Comparison of ENCODE assay signal across 8 mouse cellular contexts in genomic region chr12:16532860-16533230, GRCm38 (mm10).
DNase-seq lines count a peak whose midpoint lies in the region; ATAC-seq lines count a peak whose summit lies in the region.

No protein-coding gene starts in this region.

- peaks cover 3% of the 10 kb centered on the region for H3K36me3 ChIP-seq in heart, embryonic 13.5 days
- peaks cover 13% of the 10 kb centered on the region for H3K36me3 ChIP-seq in forebrain, embryonic 16.5 days (ENCODE audit: control insufficient read depth, insufficient read depth)
- peaks cover 30% of the 10 kb centered on the region for H3K36me3 ChIP-seq in megakaryocyte, embryonic 14.5 days (replicated peaks; ENCODE audit: low read length)

- H3K4me2 ChIP-seq in heart, embryonic 13.5 days = peak overlapping the region; percentile 16
- peak overlapping the region; percentile 16; the same call in 1 of the 2 replicates for H3K4me2 ChIP-seq in forebrain, embryonic 16.5 days (ENCODE audit: low read length)

- 20% methylated on average over 7 of the region's 7 CpGs for WGBS in heart, embryonic 13.5 days
- 42% methylated on average over 7 of the region's 7 CpGs for WGBS in forebrain, embryonic 16.5 days

- no peaks in the 10 kb centered on the region for H3K9me3 ChIP-seq in heart, embryonic 13.5 days
- H3K9me3 ChIP-seq in forebrain, embryonic 16.5 days (ENCODE audit: control insufficient read depth, low read length) = no peaks in the 10 kb centered on the region
- H3K9me3 ChIP-seq in megakaryocyte, embryonic 14.5 days = no peaks in the 10 kb centered on the region

- no peak overlapping the region for H3K4me3 ChIP-seq in heart, embryonic 13.5 days
- no peak overlapping the region for H3K4me3 ChIP-seq in forebrain, embryonic 16.5 days (replicated peaks; ENCODE audit: low read length)
- H3K4me3 ChIP-seq in megakaryocyte, embryonic 14.5 days (replicated peaks) = peak overlapping the region; percentile 84

- peaks cover 20% of the 10 kb centered on the region for H3K4me1 ChIP-seq in heart, embryonic 13.5 days
- peaks cover 8% of the 10 kb centered on the region for H3K4me1 ChIP-seq in forebrain, embryonic 16.5 days (replicated peaks; ENCODE audit: control insufficient read depth, insufficient read depth, low read length)
- H3K4me1 ChIP-seq in megakaryocyte, embryonic 14.5 days = peaks cover 33% of the 10 kb centered on the region

- intact Hi-C loops in heart, postnatal 36 days (cut with DNase I) = loop anchor here (1.0 to 5.0 kb wide), 5 partner anchors 391 to 998 kb away; partner anchors contain the start of gene Trib2

- H3K27ac ChIP-seq in heart, embryonic 13.5 days (replicated peaks) = peak overlapping the region; percentile 55
- H3K27ac ChIP-seq in forebrain, embryonic 16.5 days (ENCODE audit: low read length) = peak overlapping the region; percentile 5; the same call in 1 of the 2 replicates

- no peak for DNase-seq in heart, postnatal 36 days
- DNase-seq in Muller cell, postnatal 12 days (ENCODE audit: inconsistent ontology term) = peak; percentile 79
- DNase-seq in thymus, adult 18-20 months = no peak
- no peak for DNase-seq in left cerebral cortex, adult 18-20 months (ENCODE audit: low spot score in 2 of 2)

- H3K27me3 ChIP-seq in heart, embryonic 13.5 days (replicated peaks) = no peaks in the 10 kb centered on the region
- no peaks in the 10 kb centered on the region for H3K27me3 ChIP-seq in forebrain, embryonic 16.5 days (replicated peaks; ENCODE audit: control insufficient read depth, insufficient read depth, low read length)
- H3K27me3 ChIP-seq in megakaryocyte, embryonic 14.5 days (replicated peaks) = peaks cover 9% of the 10 kb centered on the region

- ATAC-seq in heart, embryonic 13.5 days (ENCODE audit: extremely low read depth, insufficient number of reproducible peaks, low FRiP score, low TSS enrichment) = peak; percentile 5; the same call in 1 of the 2 replicates
- peak; percentile 52 for ATAC-seq in forebrain, embryonic 16.5 days
- no peak for ATAC-seq in megakaryocyte-erythroid progenitor cell, adult 5-6 weeks (replicated peaks; ENCODE audit: low FRiP score, low TSS enrichment, poor library complexity, severe bottlenecking)

- H3K9ac ChIP-seq in heart, embryonic 13.5 days = peak overlapping the region; percentile 64
- H3K9ac ChIP-seq in forebrain, embryonic 16.5 days (replicated peaks; ENCODE audit: low read depth, low read length) = 0 out of 2 replicates have a peak overlapping the region, but pooled peaks have one; percentile 17
